Mouse (Mus musculus): ENCODE measurements around the gene Snx20. TPM values are rescaled to one million over a fixed set of nuclear protein-coding genes. Genes with fewer than 3 reads are reported as not detected.

Snx20 gene
- polyA plus RNA-seq, 1 experiment from 2014 or later, result 6.5 TPM

DNA sequence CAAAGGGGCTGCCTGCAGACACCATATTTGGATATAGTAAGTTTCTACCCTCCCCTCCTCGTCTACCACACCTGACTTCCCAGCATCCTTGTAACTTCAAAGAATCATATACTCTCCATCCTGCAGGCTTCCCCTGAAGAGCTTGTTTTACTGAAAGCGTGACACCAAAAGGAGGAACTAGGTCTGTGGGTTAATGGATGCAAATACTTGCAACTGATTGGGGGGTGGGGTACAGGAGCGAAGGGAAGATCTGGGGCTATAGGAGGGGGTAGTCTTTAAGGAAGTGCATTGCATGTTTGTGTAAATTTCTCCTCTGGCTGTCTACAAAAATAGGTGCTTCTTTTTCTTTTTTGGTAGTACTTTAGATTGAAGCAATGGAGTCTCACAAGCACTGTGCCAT, 9.5 kb downstream of the Snx20 start:
- H3K9me3 ChIP-seq (ENCODE audit: low read length), result no peaks in the 10 kb centered on the region
- DNase-seq (ENCODE audit: low spot score), result no peak
- ATAC-seq, result no peak
- H3K4me1 ChIP-seq (ENCODE audit: insufficient read depth, low read depth, low read length), result peaks cover 4% of the 10 kb centered on the region; the same call in 1 of the 2 replicates
- H3K4me3 ChIP-seq (ENCODE audit: low read depth, low read length), result no peak overlapping the region
- 58% methylated on average over 3 of the region's 3 CpGs for whole genome bisulfite sequencing
- TF ChIP-seq EP300 (IDR thresholded peaks at IDR 0.05) (no peak), CTCF (IDR thresholded peaks at IDR 0.05) (no peak)
- no peak overlapping the region for H3K27ac ChIP-seq (ENCODE audit: low read length)
- H3K27me3 ChIP-seq (replicated peaks; ENCODE audit: insufficient read depth, low read length), result no peaks in the 10 kb centered on the region; the same call in 1 of the 2 replicates
- H3K36me3 ChIP-seq (ENCODE audit: insufficient read depth, low read length), result no peaks in the 10 kb centered on the region
- no peak overlapping the region for H3K4me2 ChIP-seq (replicated peaks; ENCODE audit: low read depth, low read length)
- H3K9ac ChIP-seq (replicated peaks; ENCODE audit: low read depth), result no peak overlapping the region

DNA sequence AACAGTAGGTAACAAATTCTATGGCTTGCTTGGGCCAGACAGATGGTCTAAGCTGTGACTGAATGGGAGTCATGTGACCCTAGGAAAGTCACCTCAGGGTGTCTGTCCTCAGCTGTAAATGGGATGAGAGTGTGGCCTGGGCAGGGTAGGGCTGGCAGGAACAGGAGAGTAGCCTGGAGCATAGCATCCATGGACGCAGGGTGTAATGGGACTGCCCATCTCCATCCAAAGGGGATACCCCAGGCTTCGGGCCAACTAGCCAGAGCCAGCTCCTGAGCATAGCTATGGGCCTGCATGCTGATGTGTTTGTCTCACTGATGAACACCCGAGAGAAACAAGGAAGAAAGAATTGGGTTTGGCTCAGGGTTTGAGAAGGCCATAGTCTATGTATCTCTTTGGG, 11.7 kb downstream of the Snx20 start:
- no peaks in the 10 kb centered on the region for H3K36me3 ChIP-seq (ENCODE audit: insufficient read depth, low read length)
- H3K4me3 ChIP-seq (ENCODE audit: low read depth, low read length), result no peak overlapping the region
- no peaks in the 10 kb centered on the region for H3K9me3 ChIP-seq (ENCODE audit: low read length)
- H3K27ac ChIP-seq (ENCODE audit: low read length), result no peak overlapping the region
- WGBS, result 89% methylated on average over 3 of the region's 3 CpGs
- no peak for ATAC-seq
- H3K27me3 ChIP-seq (replicated peaks; ENCODE audit: insufficient read depth, low read length), result no peaks in the 10 kb centered on the region; the same call in 1 of the 2 replicates
- no peak for TF ChIP-seq EP300 (IDR thresholded peaks at IDR 0.05)
- TF ChIP-seq CTCF (IDR thresholded peaks at IDR 0.05), result no peak
- H3K4me1 ChIP-seq (ENCODE audit: insufficient read depth, low read depth, low read length), result peaks cover 4% of the 10 kb centered on the region; the same call in 1 of the 2 replicates
- H3K9ac ChIP-seq (replicated peaks; ENCODE audit: low read depth), result no peak overlapping the region
- H3K4me2 ChIP-seq (replicated peaks; ENCODE audit: low read depth, low read length), result no peak overlapping the region
- no peak for DNase-seq (ENCODE audit: low spot score)

DNA sequence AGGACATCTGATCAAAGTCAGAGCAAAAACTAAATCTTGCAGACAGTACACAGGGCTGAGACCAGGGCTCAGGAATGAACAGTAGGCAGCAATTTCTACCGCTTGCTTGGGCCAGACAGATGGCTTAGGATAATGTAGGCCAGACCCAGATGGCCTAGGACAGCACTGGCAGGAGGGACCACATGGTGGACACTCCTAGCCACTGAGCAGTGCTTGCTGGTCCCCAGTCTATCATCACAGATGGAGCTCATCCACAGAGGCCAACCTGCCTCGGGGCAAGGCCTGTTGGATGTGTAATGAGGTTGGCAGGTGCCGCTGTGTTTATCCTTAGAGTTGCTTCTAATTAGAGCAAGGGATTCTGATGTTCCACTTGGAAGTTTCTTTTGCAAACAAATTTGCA, 12.6 kb downstream of the Snx20 start:
- ATAC-seq (no peak), DNase-seq (ENCODE audit: low spot score) (no peak)
- Histone ChIP-seq H3K27ac (ENCODE audit: low read length) (no peak overlapping the region), H3K4me1 (ENCODE audit: insufficient read depth, low read depth, low read length) (peaks cover 4% of the 10 kb centered on the region; the same call in 1 of the 2 replicates), H3K9ac (replicated peaks; ENCODE audit: low read depth) (no peak overlapping the region), H3K36me3 (ENCODE audit: insufficient read depth, low read length) (no peaks in the 10 kb centered on the region), H3K4me2 (replicated peaks; ENCODE audit: low read depth, low read length) (no peak overlapping the region), H3K4me3 (ENCODE audit: low read depth, low read length) (no peak overlapping the region), H3K27me3 (replicated peaks; ENCODE audit: insufficient read depth, low read length) (no peaks in the 10 kb centered on the region; the same call in 1 of the 2 replicates), H3K9me3 (ENCODE audit: low read length) (no peaks in the 10 kb centered on the region)
- WGBS, result 82% methylated on average over 3 of the region's 3 CpGs
- no peak for TF ChIP-seq EP300 (IDR thresholded peaks at IDR 0.05)
- TF ChIP-seq CTCF (IDR thresholded peaks at IDR 0.05), result no peak

DNA sequence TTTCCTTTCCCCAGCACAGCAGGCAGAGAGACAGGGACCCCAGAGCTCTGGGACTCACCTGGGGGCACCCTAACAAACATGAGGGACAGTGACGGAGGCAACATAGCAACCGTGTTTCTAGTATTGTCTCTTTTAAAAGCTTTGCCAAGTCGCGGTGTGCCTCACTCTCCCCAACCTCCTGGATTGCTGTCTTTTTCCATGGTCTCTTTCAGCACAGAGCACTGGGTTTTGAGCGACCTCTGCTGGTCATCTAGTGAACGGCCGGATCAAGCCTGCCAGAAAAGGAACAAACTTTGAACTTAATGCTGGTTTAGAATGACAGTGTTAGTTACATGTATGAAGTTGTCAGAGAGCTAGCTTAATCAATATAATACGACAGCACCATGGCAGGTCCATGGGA, 14.5 kb downstream of the Snx20 start:
- no peak overlapping the region for H3K9ac ChIP-seq (replicated peaks; ENCODE audit: low read depth)
- H3K4me1 ChIP-seq (ENCODE audit: insufficient read depth, low read depth, low read length), result no peaks in the 10 kb centered on the region
- no peak overlapping the region for H3K4me2 ChIP-seq (replicated peaks; ENCODE audit: low read depth, low read length)
- TF ChIP-seq CTCF (IDR thresholded peaks at IDR 0.05) (peak; percentile 98), EP300 (IDR thresholded peaks at IDR 0.05) (0 out of 2 replicates have a peak, but pooled peaks have one; percentile 9)
- H3K9me3 ChIP-seq (ENCODE audit: low read length), result no peaks in the 10 kb centered on the region
- under 1% methylated on average over 8 of the region's 8 CpGs for WGBS
- peak; percentile 57; the same call in 1 of the 2 replicates for ATAC-seq
- H3K27me3 ChIP-seq (replicated peaks; ENCODE audit: insufficient read depth, low read length), result no peaks in the 10 kb centered on the region; the same call in 1 of the 2 replicates
- no peaks in the 10 kb centered on the region for H3K36me3 ChIP-seq (ENCODE audit: insufficient read depth, low read length)
- no peak overlapping the region for H3K27ac ChIP-seq (ENCODE audit: low read length)
- DNase-seq (ENCODE audit: low spot score), result peak; percentile 82
- H3K4me3 ChIP-seq (ENCODE audit: low read depth, low read length), result no peak overlapping the region

DNA sequence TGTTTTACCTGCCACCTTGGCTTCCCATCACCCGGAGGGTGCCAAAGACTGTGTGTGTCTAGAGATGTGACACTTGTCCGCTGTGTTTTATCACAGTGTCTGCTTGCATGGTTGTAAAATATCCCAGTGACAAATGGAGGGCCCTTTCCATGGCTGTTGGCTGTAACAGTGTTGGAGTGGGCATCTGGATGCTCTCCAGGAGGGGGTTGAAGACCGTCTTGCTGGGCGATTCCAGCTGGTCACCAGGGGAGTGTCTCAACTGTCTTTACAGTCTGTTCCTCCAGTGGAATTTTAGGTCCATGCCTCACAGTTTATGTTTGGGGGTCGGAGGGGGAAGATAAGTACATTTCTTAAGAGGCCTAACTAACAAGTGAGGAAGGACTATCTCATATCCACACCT, 15.0 kb downstream of the Snx20 start:
- Histone ChIP-seq H3K9me3 (ENCODE audit: low read length) (no peaks in the 10 kb centered on the region), H3K36me3 (ENCODE audit: insufficient read depth, low read length) (no peaks in the 10 kb centered on the region), H3K4me1 (ENCODE audit: insufficient read depth, low read depth, low read length) (no peaks in the 10 kb centered on the region), H3K27ac (ENCODE audit: low read length) (no peak overlapping the region), H3K9ac (replicated peaks; ENCODE audit: low read depth) (no peak overlapping the region), H3K4me3 (ENCODE audit: low read depth, low read length) (no peak overlapping the region), H3K27me3 (replicated peaks; ENCODE audit: insufficient read depth, low read length) (no peaks in the 10 kb centered on the region), H3K4me2 (replicated peaks; ENCODE audit: low read depth, low read length) (no peak overlapping the region)
- 45% methylated on average over 5 of the region's 5 CpGs for WGBS
- ATAC-seq (no peak), DNase-seq (ENCODE audit: low spot score) (no peak)
- TF ChIP-seq CTCF (IDR thresholded peaks at IDR 0.05) (no peak), EP300 (IDR thresholded peaks at IDR 0.05) (no peak)

GRCm38 (mm10) chr8:88619513-88619912, 16.4 kb downstream of the Snx20 start:
- no peaks in the 10 kb centered on the region for H3K9me3 ChIP-seq (ENCODE audit: low read length)
- ATAC-seq, result no peak
- H3K4me1 ChIP-seq (ENCODE audit: insufficient read depth, low read depth, low read length), result no peaks in the 10 kb centered on the region
- peak; percentile 68 for TF ChIP-seq CTCF (IDR thresholded peaks at IDR 0.05)
- TF ChIP-seq EP300 (IDR thresholded peaks at IDR 0.05), result no peak
- WGBS, result 65% methylated on average over 3 of the region's 3 CpGs
- H3K9ac ChIP-seq (replicated peaks; ENCODE audit: low read depth), result no peak overlapping the region
- H3K4me3 ChIP-seq (ENCODE audit: low read depth, low read length), result no peak overlapping the region
- no peak overlapping the region for H3K27ac ChIP-seq (ENCODE audit: low read length)
- H3K36me3 ChIP-seq (ENCODE audit: insufficient read depth, low read length), result no peaks in the 10 kb centered on the region
- no peak overlapping the region for H3K4me2 ChIP-seq (replicated peaks; ENCODE audit: low read depth, low read length)
- DNase-seq (ENCODE audit: low spot score), result no peak
- H3K27me3 ChIP-seq (replicated peaks; ENCODE audit: insufficient read depth, low read length), result no peaks in the 10 kb centered on the region

GRCm38 (mm10) chr8:88618612-88619011, 17.3 kb downstream of the Snx20 start:
- DNase-seq (ENCODE audit: low spot score), result no peak
- Histone ChIP-seq H3K4me2 (replicated peaks; ENCODE audit: low read depth, low read length) (no peak overlapping the region), H3K9ac (replicated peaks; ENCODE audit: low read depth) (no peak overlapping the region), H3K4me1 (ENCODE audit: insufficient read depth, low read depth, low read length) (no peaks in the 10 kb centered on the region), H3K27me3 (replicated peaks; ENCODE audit: insufficient read depth, low read length) (no peaks in the 10 kb centered on the region), H3K9me3 (ENCODE audit: low read length) (no peaks in the 10 kb centered on the region), H3K36me3 (ENCODE audit: insufficient read depth, low read length) (no peaks in the 10 kb centered on the region), H3K27ac (ENCODE audit: low read length) (no peak overlapping the region), H3K4me3 (ENCODE audit: low read depth, low read length) (no peak overlapping the region)
- ATAC-seq, result no peak
- 46% methylated on average over 5 of the region's 5 CpGs for WGBS
- TF ChIP-seq EP300 (IDR thresholded peaks at IDR 0.05), result no peak
- no peak for TF ChIP-seq CTCF (IDR thresholded peaks at IDR 0.05)

Data from lung, postnatal 0 days (tissue).